Mouse (Mus musculus) forebrain, embryonic 15.5 days (tissue): ENCODE data around the gene Gatad2a. TPM values are rescaled to one million over a fixed set of nuclear protein-coding genes. Genes with fewer than 3 reads are reported as not detected.
A peak's percentile ranks its signal among the peaks of the same experiment; 100 is the strongest.

ENCODE experiments used
- ATAC-seq: fragments of 200-750 bp; cut with Nextera tagmentation; replicated peaks from 2 replicates; pipeline ENCODE4 v1.8.0; 2017; ENCODE audit warnings: mild to moderate bottlenecking, moderate TSS enrichment, moderate library complexity
- H3K27ac ChIP-seq: fragments of 300-500 bp; sonication (generic); replicated peaks from 2 replicates; pipeline ENCODE4 v1.5.1; 2015; ENCODE audit warnings: mild to moderate bottlenecking, inconsistent platforms
- H3K27me3 ChIP-seq: fragments of 300-500 bp; sonication (generic); 2 replicates; pipeline ENCODE4 v1.6.1; 2015; ENCODE audit warnings: inconsistent platforms
- H3K36me3 ChIP-seq: fragments of 300-500 bp; sonication (generic); 2 replicates; pipeline ENCODE4 v1.6.1; 2015; ENCODE audit warnings: mild to moderate bottlenecking, inconsistent platforms
- H3K4me1 ChIP-seq: fragments of 300-500 bp; sonication (generic); 2 replicates; pipeline ENCODE4 v1.6.1; 2015; ENCODE audit warnings: inconsistent platforms
- H3K4me2 ChIP-seq: fragments of 300-500 bp; sonication (generic); replicated peaks from 2 replicates; pipeline ENCODE4 v1.6.1; 2015; ENCODE audit warnings: mild to moderate bottlenecking, inconsistent platforms
- H3K4me3 ChIP-seq: fragments of 300-500 bp; sonication (generic); 2 replicates; pipeline ENCODE4 v1.5.1; 2015; ENCODE audit warnings: mild to moderate bottlenecking, inconsistent platforms
- H3K9ac ChIP-seq: fragments of 300-500 bp; sonication (generic); replicated peaks from 2 replicates; pipeline ENCODE4 v1.6.1; 2015; ENCODE audit warnings: mild to moderate bottlenecking, inconsistent platforms
- H3K9me3 ChIP-seq: fragments of 300-500 bp; sonication (generic); 2 replicates; pipeline ENCODE4 v1.6.1; 2016; ENCODE audit warnings: inconsistent platforms
- WGBS: fragments of 180-500 bp; shearing (Covaris S2); methylation state at CpG from one replicate; pipeline ENCODE4 v1.1.7; 2015; ENCODE audit warnings: mixed read lengths; 5-methylcytosine and 5-hydroxymethylcytosine counted together
- polyA plus RNA-seq: library from polyadenylated mRNA; unstranded; fragments of >200 nt; fragmentation: Nextera tagmentation; extraction: Ambion mirVana; gene quantifications from 2 replicates; pipeline ENCODE4 v1.2.1, GENCODE M21; 2015

Gatad2a gene
- polyA plus RNA-seq, 1 experiment from 2014 or later = 28.3 TPM

- H3K4me1 ChIP-seq = no peaks in the 10 kb centered on the region
- H3K27me3 ChIP-seq = no peaks in the 10 kb centered on the region
- no peak overlapping the region for H3K4me3 ChIP-seq
- no peaks in the 10 kb centered on the region for H3K36me3 ChIP-seq
- H3K27ac ChIP-seq = no peak overlapping the region
- no peak overlapping the region for H3K9ac ChIP-seq
- no peaks in the 10 kb centered on the region for H3K9me3 ChIP-seq
- H3K4me2 ChIP-seq = no peak overlapping the region
- ATAC-seq = no peak
Observed at GRCm38 (mm10) chr8:69926901-69927300, 69.3 kb downstream of the Gatad2a start.

GRCm38 (mm10) chr8:69923986-69924385 is 72.2 kb downstream of the Gatad2a start:
- H3K27ac ChIP-seq = no peak overlapping the region
- no peaks in the 10 kb centered on the region for H3K9me3 ChIP-seq
- H3K4me3 ChIP-seq = no peak overlapping the region
- no peaks in the 10 kb centered on the region for H3K36me3 ChIP-seq
- ATAC-seq = no peak
- no peaks in the 10 kb centered on the region for H3K27me3 ChIP-seq
- H3K4me1 ChIP-seq = peaks cover 16% of the 10 kb centered on the region
- WGBS = 78% methylated on average over 1 of the region's 1 CpGs
- H3K4me2 ChIP-seq = no peak overlapping the region
- H3K9ac ChIP-seq = no peak overlapping the region

DNA sequence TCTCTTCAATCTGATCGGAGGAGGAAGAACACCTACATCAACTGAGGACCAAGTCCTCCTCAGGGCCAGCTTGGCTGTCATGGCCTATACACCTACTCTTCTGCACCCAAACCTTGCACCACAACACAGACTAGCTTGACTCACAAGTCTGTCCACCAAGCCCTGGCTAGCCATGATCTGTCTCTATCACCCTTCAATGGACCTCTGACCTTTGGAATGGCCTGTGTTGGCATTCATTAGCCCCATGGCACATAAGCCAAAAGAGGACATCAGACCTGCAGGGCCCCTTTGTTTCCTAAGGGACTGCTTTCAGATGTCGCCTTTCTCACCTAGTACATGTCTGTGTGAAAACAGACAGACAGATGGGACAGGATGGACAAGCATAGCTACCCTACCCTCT is 75.0 kb downstream of the Gatad2a start:
- no peaks in the 10 kb centered on the region for H3K9me3 ChIP-seq
- no peak overlapping the region for H3K9ac ChIP-seq

DNA sequence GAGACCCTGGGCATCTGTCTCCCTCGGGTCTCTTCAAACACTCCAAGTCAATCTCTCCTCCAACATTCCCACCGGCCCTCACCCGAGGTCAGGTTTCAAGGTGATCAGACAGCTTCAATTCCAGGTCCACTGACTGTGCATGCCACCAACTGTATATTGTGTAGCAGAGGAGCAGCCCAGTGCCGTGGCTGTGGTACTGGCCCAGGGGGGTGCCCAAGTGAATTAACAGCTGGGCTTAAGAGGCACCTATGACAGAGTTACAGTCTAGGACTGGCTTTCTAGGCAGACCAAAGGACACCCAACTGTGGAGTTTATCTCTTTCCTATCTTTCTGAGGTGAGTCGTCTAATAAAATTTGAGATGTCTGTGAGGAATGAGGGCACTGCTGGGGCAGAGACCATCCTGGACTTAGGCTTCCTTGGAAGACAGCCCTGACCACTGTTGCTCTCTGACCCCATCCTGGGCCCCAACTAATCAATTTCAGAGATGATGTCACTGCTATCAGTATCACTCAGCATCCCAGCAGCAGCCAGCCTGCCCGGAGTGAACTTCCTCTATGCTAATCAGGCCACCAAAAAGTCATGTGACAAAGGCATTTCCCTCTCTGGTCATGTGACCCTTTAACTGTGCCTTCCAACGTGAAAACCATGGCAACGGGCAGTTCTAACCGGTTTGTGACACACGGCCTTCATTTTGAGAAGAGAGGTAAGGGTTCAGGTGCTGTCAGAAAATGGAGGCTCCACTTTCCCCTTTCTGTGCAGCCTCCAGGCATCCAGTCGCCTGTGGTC is 76.1 kb downstream of the Gatad2a start:
- H3K4me1 ChIP-seq = peaks cover 16% of the 10 kb centered on the region
- no peaks in the 10 kb centered on the region for H3K9me3 ChIP-seq
- no peak overlapping the region for H3K9ac ChIP-seq
- ATAC-seq = peak; percentile 24
- H3K4me3 ChIP-seq = no peak overlapping the region
- peak overlapping the region; percentile 53 for H3K27ac ChIP-seq
- H3K36me3 ChIP-seq = peaks cover 12% of the 10 kb centered on the region
- H3K4me2 ChIP-seq = no peak overlapping the region
- no peaks in the 10 kb centered on the region for H3K27me3 ChIP-seq
- whole genome bisulfite sequencing = 46% methylated on average over 11 of the region's 11 CpGs

More for the DNA sequence above, 75.0 kb downstream of the Gatad2a start:
- Histone ChIP-seq H3K27me3 (no peaks in the 10 kb centered on the region), H3K36me3 (peaks cover 10% of the 10 kb centered on the region), H3K27ac (peak overlapping the region; percentile 53), H3K4me2 (no peak overlapping the region), H3K4me3 (no peak overlapping the region), H3K4me1 (peaks cover 16% of the 10 kb centered on the region)
- no peak for ATAC-seq
- WGBS = 87% methylated on average over 2 of the region's 2 CpGs

DNA sequence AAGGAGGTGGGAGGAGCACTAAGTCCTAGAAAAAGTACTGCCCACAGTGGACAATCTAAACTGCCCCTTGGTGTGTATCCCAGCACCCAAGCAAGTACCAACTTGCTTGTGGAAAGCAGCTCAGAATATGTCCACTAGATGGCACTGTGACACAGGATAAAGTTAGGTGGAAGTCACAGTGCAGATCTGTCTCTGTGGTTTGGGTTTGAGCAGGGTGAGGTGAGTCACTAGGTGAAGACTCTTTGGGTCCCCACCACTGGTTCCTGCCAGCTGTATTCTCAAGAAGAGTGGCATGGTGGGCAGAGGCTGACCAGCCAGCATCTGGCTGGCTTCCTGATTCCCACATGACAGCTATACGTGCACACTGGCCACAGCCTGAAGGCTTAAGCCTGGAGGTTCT is 77.2 kb downstream of the Gatad2a start:
- no peak overlapping the region for H3K4me3 ChIP-seq
- H3K27ac ChIP-seq = no peak overlapping the region
- H3K9me3 ChIP-seq = no peaks in the 10 kb centered on the region
- 81% methylated on average over 1 of the region's 1 CpGs for WGBS
- no peak overlapping the region for H3K4me2 ChIP-seq
- H3K4me1 ChIP-seq = peaks cover 16% of the 10 kb centered on the region
- H3K36me3 ChIP-seq = peaks cover 19% of the 10 kb centered on the region
- H3K9ac ChIP-seq = no peak overlapping the region
- H3K27me3 ChIP-seq = no peaks in the 10 kb centered on the region
- ATAC-seq = peak; percentile 71

DNA sequence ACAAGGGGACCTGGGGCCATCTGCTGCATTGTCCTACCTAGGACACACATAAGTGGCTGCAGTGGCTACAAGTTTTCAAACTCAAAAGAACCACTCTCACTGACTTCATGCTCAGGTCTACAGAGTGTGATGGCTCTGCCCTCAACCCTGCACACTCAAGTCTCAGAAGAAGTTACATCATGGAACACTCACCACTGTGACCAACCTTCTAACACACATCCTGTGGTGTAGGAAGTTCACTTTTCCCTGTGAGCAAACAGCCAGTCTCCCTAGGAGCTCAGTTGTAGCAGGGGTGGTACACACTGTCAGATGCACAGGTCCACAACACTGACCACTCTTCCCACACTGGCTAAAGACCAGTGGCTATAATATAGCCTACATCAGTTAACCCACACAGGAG is 77.7 kb downstream of the Gatad2a start:
- Histone ChIP-seq H3K27ac (no peak overlapping the region), H3K4me2 (no peak overlapping the region), H3K9me3 (no peaks in the 10 kb centered on the region), H3K27me3 (no peaks in the 10 kb centered on the region), H3K9ac (no peak overlapping the region), H3K4me1 (peaks cover 16% of the 10 kb centered on the region), H3K4me3 (no peak overlapping the region), H3K36me3 (peaks cover 24% of the 10 kb centered on the region)
- ATAC-seq = peak; percentile 12; the same call in 1 of the 2 replicates

- no peak for ATAC-seq
- Histone ChIP-seq H3K4me1 (peaks cover 9% of the 10 kb centered on the region), H3K4me2 (no peak overlapping the region), H3K4me3 (no peak overlapping the region), H3K9me3 (no peaks in the 10 kb centered on the region), H3K27me3 (no peaks in the 10 kb centered on the region), H3K36me3 (peaks cover 42% of the 10 kb centered on the region), H3K9ac (no peak overlapping the region), H3K27ac (no peak overlapping the region)
- 36% methylated on average over 5 of the region's 5 CpGs for WGBS
Observed at GRCm38 (mm10) chr8:69915748-69916147, 80.4 kb downstream of the Gatad2a start.

DNA sequence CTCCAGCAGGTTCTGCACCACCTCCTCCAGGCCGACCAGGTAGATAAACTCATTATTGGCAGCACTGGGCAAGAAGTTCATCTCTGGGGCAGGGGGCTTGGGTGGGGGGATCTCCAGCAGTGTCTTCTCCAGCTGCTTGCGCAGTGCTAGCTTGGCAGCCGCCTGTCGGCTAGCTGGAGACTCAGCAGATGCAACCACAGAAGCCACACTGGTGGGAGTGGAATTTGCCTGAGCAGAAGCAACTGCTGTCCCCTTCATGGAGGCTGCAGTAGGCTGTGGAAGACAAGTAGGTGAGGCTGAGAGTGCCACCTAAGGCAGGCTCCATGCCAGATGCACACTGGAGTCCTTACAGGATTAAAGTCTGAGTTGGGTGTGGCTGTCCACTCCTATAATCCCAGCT is 81.7 kb downstream of the Gatad2a start:
- H3K27me3 ChIP-seq = no peaks in the 10 kb centered on the region
- WGBS = 91% methylated on average over 4 of the region's 4 CpGs
- no peaks in the 10 kb centered on the region for H3K9me3 ChIP-seq
- H3K4me1 ChIP-seq = no peaks in the 10 kb centered on the region
- no peak overlapping the region for H3K27ac ChIP-seq
- ATAC-seq = no peak
- no peak overlapping the region for H3K4me3 ChIP-seq
- H3K9ac ChIP-seq = no peak overlapping the region
- H3K4me2 ChIP-seq = no peak overlapping the region
- H3K36me3 ChIP-seq = peaks cover 49% of the 10 kb centered on the region

DNA sequence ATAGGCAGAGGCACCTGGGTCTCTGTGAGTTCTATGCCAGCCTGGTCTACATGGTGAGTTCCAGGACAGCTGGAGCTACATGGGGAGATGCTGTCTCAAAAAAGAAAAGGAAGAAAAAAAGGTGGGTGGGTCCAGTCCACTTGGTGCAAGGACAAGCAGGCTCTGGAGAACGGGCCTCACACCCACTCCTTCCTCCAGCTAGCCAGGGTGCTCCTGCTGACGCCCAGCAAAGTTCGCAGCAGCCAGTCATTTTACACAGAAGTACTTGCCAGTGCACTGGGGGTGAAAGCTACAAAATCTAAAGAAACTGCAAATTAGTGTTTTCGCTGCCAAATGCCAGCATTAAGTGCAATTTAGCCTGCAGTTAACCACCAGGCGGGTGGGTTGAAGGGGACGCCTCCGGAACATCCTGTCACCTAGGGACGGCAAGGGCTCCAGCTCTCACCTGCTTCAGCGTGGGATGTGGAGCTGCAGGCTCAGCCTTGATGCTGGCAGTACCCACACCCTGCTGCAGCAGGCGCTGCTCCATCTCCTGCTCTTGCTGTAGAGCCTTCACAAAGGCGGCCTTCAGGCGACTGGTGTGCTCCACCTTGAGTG is 83.6 kb downstream of the Gatad2a start:
- WGBS = 93% methylated on average over 12 of the region's 12 CpGs
- H3K9ac ChIP-seq = no peak overlapping the region

GRCm38 (mm10) chr8:69911917-69912316 is 84.3 kb downstream of the Gatad2a start:
- Histone ChIP-seq H3K9me3 (no peaks in the 10 kb centered on the region), H3K4me2 (no peak overlapping the region), H3K36me3 (peaks cover 65% of the 10 kb centered on the region), H3K4me1 (no peaks in the 10 kb centered on the region), H3K27ac (no peak overlapping the region), H3K27me3 (no peaks in the 10 kb centered on the region), H3K4me3 (no peak overlapping the region), H3K9ac (no peak overlapping the region)
- 92% methylated on average over 13 of the region's 13 CpGs for WGBS
- no peak for ATAC-seq

More for the DNA sequence above, 83.6 kb downstream of the Gatad2a start:
- H3K4me2 ChIP-seq = no peak overlapping the region
- H3K9me3 ChIP-seq = no peaks in the 10 kb centered on the region
- H3K27ac ChIP-seq = no peak overlapping the region
- H3K4me3 ChIP-seq = no peak overlapping the region
- no peaks in the 10 kb centered on the region for H3K4me1 ChIP-seq
- no peaks in the 10 kb centered on the region for H3K27me3 ChIP-seq
- ATAC-seq = no peak
- peaks cover 65% of the 10 kb centered on the region for H3K36me3 ChIP-seq

DNA sequence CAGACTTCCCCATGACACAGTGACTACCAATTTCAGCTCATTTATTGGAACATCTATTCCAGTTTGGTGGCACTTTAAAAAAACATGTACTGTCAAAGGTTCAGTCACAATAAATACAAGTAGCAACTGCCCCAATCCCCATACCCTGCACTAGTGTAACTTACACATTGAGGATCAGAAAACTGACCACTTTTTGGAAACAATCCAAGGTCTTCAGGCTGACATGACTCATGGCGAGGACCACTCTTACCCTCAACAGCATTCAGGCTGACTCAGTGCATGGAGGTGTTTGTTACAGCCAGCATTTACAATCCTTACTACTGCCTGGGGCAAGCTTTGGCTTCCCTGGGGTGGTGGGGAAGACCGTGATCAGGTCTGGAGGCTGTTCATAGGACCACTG is 89.1 kb downstream of the Gatad2a start:
- Histone ChIP-seq H3K36me3 (peaks cover 32% of the 10 kb centered on the region; the same call in 1 of the 2 replicates), H3K9me3 (no peaks in the 10 kb centered on the region), H3K4me3 (no peak overlapping the region), H3K9ac (no peak overlapping the region), H3K27ac (no peak overlapping the region), H3K27me3 (no peaks in the 10 kb centered on the region), H3K4me2 (no peak overlapping the region), H3K4me1 (peaks cover 18% of the 10 kb centered on the region)
- no peak for ATAC-seq
- 85% methylated on average over 2 of the region's 2 CpGs for WGBS

DNA sequence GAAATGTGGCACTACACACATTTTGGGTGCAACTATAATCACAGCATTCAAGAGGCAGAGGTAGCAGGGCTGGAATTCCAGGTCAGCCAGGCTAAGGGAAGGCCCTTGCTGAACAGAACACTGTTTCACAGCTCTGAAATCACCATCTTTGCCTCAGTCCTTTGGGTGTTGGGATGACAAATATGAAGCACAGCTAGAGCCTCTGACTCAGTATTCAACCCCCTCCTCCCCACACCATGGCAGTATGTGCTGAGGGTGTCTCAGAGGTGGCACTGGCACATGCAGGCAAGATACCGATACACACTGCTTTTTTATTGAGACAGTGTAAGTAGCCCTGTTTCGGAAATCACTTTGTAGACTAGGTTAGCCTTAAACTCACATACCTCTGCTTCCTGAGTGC is 89.9 kb downstream of the Gatad2a start:
- Histone ChIP-seq H3K4me2 (no peak overlapping the region), H3K9ac (no peak overlapping the region), H3K27me3 (no peaks in the 10 kb centered on the region), H3K4me1 (peaks cover 22% of the 10 kb centered on the region), H3K9me3 (no peaks in the 10 kb centered on the region), H3K36me3 (peaks cover 31% of the 10 kb centered on the region; the same call in 1 of the 2 replicates), H3K27ac (no peak overlapping the region), H3K4me3 (no peak overlapping the region)
- WGBS = 99% methylated on average over 2 of the region's 2 CpGs
- no peak for ATAC-seq
